Mouse (Mus musculus): Measurements from ENCODE around the gene Trp53i11. TPM values are rescaled to one million over a fixed set of nuclear protein-coding genes. Genes with fewer than 3 reads are reported as not detected.

Trp53i11 gene
- polyA plus RNA-seq, 1 experiment from 2014 or later: 23.6 TPM

DNA sequence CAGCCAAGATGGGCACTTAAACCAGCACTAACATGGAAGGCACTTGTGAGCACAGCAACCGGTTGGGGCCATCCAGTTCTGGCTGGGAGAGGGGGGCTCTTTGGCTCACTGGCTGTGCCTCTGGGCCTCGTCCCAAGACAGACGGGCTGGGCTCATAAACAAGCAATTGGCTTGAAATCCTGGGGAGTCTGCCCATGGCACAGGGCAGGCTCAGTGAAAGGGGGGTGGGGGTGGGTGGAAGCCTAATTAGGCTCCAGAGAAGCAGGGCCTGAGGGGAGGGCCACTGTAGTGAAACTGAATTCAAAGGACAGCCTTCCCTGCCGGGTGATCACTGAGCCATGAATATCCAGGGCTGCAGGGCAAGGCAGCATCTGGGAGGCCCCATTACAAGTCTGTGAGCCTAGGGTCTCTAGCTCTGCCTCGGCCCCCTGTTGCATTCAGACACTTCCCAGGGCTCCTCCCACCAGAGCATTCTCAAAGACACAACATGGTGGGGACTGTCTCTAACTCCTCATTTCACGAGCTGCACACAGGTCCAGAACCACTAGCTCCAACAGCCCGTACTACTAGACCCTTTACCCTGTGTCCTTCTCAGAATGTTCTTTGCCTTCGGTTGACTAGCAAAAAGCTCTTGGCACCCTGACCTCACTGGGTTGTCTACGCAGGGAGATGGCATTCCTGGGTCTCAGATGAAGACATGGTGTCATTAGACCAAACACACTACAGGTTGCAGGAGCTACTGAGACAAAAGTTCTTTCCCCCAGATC, 40.5 kb downstream of the Trp53i11 start:
- 54% methylated on average over 9 of the region's 9 CpGs for WGBS (ENCODE audit: insufficient replicate concordance)
- Histone ChIP-seq H3K36me3 (ENCODE audit: control insufficient read depth, insufficient read depth, low read length) (no peaks in the 10 kb centered on the region), H3K4me1 (ENCODE audit: control insufficient read depth, insufficient read depth, low read length) (peaks cover 28% of the 10 kb centered on the region), H3K27me3 (ENCODE audit: control insufficient read depth, insufficient read depth, low read length) (no peaks in the 10 kb centered on the region), H3K9ac (ENCODE audit: low read depth, low read length) (0 out of 2 replicates have a peak overlapping the region, but pooled peaks have one; percentile 4), H3K4me2 (no peak overlapping the region), H3K9me3 (replicated peaks; ENCODE audit: control insufficient read depth, low read length) (no peaks in the 10 kb centered on the region), H3K27ac (ENCODE audit: low read depth, low read length) (no peak overlapping the region), H3K4me3 (ENCODE audit: low read depth, low read length) (no peak overlapping the region)
- no peak for ATAC-seq (replicated peaks; ENCODE audit: insufficient number of reproducible peaks, low FRiP score, low TSS enrichment)

DNA sequence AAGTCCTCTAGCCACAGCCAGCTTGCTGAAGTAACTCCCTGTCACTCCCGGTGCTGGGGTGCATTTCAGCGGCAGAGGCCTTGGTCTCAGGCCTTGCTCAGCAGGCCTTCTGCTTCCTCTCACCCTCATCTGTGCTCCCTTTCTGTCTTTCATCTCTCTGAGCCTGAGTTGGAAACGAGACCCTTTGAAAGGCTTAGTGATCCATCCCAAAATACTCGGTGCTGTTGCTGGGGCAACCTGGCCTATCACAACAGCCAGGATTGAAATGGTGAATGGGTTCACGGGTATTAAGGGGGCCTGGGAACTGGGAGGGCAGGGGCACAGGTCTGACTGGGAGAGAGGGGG, 41.1 kb downstream of the Trp53i11 start:
- Histone ChIP-seq H3K36me3 (ENCODE audit: control insufficient read depth, insufficient read depth, low read length) (no peaks in the 10 kb centered on the region), H3K4me2 (no peak overlapping the region), H3K4me1 (ENCODE audit: control insufficient read depth, insufficient read depth, low read length) (peaks cover 28% of the 10 kb centered on the region), H3K9me3 (replicated peaks; ENCODE audit: control insufficient read depth, low read length) (no peaks in the 10 kb centered on the region), H3K4me3 (ENCODE audit: low read depth, low read length) (no peak overlapping the region), H3K9ac (ENCODE audit: low read depth, low read length) (no peak overlapping the region), H3K27ac (ENCODE audit: low read depth, low read length) (no peak overlapping the region), H3K27me3 (ENCODE audit: control insufficient read depth, insufficient read depth, low read length) (no peaks in the 10 kb centered on the region)
- ATAC-seq (replicated peaks; ENCODE audit: insufficient number of reproducible peaks, low FRiP score, low TSS enrichment): no peak
- 12% methylated on average over 5 of the region's 5 CpGs for WGBS (ENCODE audit: insufficient replicate concordance)

DNA sequence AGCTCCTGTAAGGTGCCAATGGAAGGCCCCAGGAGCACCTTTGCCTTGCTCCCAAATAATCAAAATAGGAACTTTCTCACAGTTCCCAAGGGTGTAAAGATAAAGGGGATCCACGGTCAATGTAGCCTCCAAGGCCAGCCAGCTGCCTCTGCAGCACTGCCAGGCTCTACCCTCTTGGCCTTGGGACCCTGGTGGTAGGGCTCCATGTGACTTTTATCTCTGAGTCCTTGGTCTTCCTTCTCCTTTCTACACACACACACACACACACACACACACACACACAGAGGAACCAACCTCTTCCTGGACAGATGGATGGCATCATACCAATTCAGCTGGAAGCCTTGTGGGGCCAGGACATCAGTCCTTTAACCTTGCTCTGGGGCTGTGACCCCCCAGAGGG, 44.8 kb downstream of the Trp53i11 start:
- H3K9ac ChIP-seq (ENCODE audit: low read depth, low read length): no peak overlapping the region
- no peaks in the 10 kb centered on the region for H3K27me3 ChIP-seq (ENCODE audit: control insufficient read depth, insufficient read depth, low read length)
- no peak for ATAC-seq (replicated peaks; ENCODE audit: insufficient number of reproducible peaks, low FRiP score, low TSS enrichment)
- H3K4me3 ChIP-seq (ENCODE audit: low read depth, low read length): no peak overlapping the region
- no peaks in the 10 kb centered on the region for H3K36me3 ChIP-seq (ENCODE audit: control insufficient read depth, insufficient read depth, low read length)
- H3K27ac ChIP-seq (ENCODE audit: low read depth, low read length): no peak overlapping the region
- no peaks in the 10 kb centered on the region for H3K9me3 ChIP-seq (replicated peaks; ENCODE audit: control insufficient read depth, low read length)
- H3K4me2 ChIP-seq: no peak overlapping the region
- peaks cover 30% of the 10 kb centered on the region for H3K4me1 ChIP-seq (ENCODE audit: control insufficient read depth, insufficient read depth, low read length)
- 43% methylated on average over 1 of the region's 1 CpGs for WGBS (ENCODE audit: insufficient replicate concordance)

DNA sequence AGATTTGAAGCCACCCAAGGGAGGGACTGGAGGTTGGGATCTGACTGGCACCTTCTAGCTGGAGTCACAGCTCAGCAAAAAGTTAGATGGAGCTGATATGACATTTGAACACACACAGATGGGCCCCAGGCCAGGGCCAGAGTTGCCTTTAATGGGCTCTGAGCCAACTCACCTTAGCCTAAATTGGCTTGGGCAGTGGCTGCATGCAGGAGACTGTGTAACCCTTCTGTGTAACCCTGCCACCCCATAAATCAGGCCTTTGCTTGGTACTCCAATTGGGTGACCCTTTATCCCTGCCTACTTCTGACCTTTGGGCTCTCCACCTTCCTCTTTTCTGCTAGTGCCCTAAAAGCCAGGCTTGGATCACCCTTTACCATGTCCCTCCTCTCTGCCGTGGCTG, 49.7 kb downstream of the Trp53i11 start:
- no peak overlapping the region for H3K4me2 ChIP-seq
- H3K27ac ChIP-seq (ENCODE audit: low read depth, low read length): no peak overlapping the region
- H3K9ac ChIP-seq (ENCODE audit: low read depth, low read length): 0 out of 2 replicates have a peak overlapping the region, but pooled peaks have one; percentile 18
- peaks cover 33% of the 10 kb centered on the region for H3K4me1 ChIP-seq (ENCODE audit: control insufficient read depth, insufficient read depth, low read length)
- 0 out of 2 replicates have a peak, but pooled peaks have one; percentile 2 for ATAC-seq (replicated peaks; ENCODE audit: insufficient number of reproducible peaks, low FRiP score, low TSS enrichment)
- no peaks in the 10 kb centered on the region for H3K27me3 ChIP-seq (ENCODE audit: control insufficient read depth, insufficient read depth, low read length)
- 59% methylated on average over 1 of the region's 1 CpGs for WGBS (ENCODE audit: insufficient replicate concordance)
- H3K36me3 ChIP-seq (ENCODE audit: control insufficient read depth, insufficient read depth, low read length): no peaks in the 10 kb centered on the region
- H3K4me3 ChIP-seq (ENCODE audit: low read depth, low read length): no peak overlapping the region
- H3K9me3 ChIP-seq (replicated peaks; ENCODE audit: control insufficient read depth, low read length): no peaks in the 10 kb centered on the region

DNA sequence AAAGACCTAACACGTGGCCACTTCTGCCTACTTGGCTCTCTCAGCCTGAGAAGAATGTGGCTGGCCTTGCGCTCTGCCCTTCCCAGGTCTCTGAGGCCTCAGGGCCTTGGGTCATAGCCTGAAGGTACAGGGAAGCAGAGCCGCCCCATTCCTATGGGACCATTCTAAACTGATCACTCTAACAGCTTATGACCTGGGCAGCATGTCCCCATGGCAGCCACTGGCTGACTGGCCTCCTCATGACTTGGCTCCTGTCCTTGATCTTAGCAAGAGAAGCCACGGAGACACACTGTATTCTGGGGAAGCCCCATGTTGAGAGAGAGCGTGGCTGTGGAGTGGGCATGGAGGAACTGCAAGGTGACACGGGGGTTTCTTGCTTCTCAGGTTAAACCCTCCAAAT, 51.5 kb downstream of the Trp53i11 start:
- no peak overlapping the region for H3K4me3 ChIP-seq (ENCODE audit: low read depth, low read length)
- H3K27ac ChIP-seq (ENCODE audit: low read depth, low read length): no peak overlapping the region
- no peaks in the 10 kb centered on the region for H3K9me3 ChIP-seq (replicated peaks; ENCODE audit: control insufficient read depth, low read length)
- H3K4me2 ChIP-seq: no peak overlapping the region
- H3K4me1 ChIP-seq (ENCODE audit: control insufficient read depth, insufficient read depth, low read length): peaks cover 33% of the 10 kb centered on the region
- no peaks in the 10 kb centered on the region for H3K27me3 ChIP-seq (ENCODE audit: control insufficient read depth, insufficient read depth, low read length)
- WGBS (ENCODE audit: insufficient replicate concordance): 73% methylated on average over 6 of the region's 6 CpGs
- no peaks in the 10 kb centered on the region for H3K36me3 ChIP-seq (ENCODE audit: control insufficient read depth, insufficient read depth, low read length)
- H3K9ac ChIP-seq (ENCODE audit: low read depth, low read length): no peak overlapping the region
- ATAC-seq (replicated peaks; ENCODE audit: insufficient number of reproducible peaks, low FRiP score, low TSS enrichment): no peak

DNA sequence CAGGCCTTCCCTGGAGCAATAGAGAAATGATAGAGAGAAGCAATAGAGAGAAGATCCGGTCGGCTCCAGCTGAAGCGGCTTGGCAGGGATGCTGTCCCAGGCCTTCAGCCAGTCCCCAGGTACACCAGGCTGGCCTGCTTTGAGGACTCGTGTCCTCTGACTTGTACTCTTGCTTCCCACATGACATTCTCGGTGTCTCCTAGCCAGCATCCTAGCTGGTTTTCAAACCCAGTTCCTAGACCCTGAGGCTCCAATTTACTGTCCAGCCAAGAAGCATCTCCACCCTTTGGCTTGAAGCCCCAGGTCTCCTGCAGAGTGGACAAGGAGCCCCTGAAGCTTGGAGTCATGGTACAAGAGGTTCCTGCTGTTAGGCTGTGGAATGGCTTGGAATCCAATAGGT, 54.8 kb downstream of the Trp53i11 start:
- Histone ChIP-seq H3K4me2 (no peak overlapping the region), H3K27ac (ENCODE audit: low read depth, low read length) (no peak overlapping the region), H3K9ac (ENCODE audit: low read depth, low read length) (no peak overlapping the region), H3K36me3 (ENCODE audit: control insufficient read depth, insufficient read depth, low read length) (no peaks in the 10 kb centered on the region), H3K4me1 (ENCODE audit: control insufficient read depth, insufficient read depth, low read length) (peaks cover 25% of the 10 kb centered on the region), H3K9me3 (replicated peaks; ENCODE audit: control insufficient read depth, low read length) (no peaks in the 10 kb centered on the region), H3K4me3 (ENCODE audit: low read depth, low read length) (no peak overlapping the region), H3K27me3 (ENCODE audit: control insufficient read depth, insufficient read depth, low read length) (no peaks in the 10 kb centered on the region)
- ATAC-seq (replicated peaks; ENCODE audit: insufficient number of reproducible peaks, low FRiP score, low TSS enrichment): no peak
- 89% methylated on average over 5 of the region's 5 CpGs for WGBS (ENCODE audit: insufficient replicate concordance)

DNA sequence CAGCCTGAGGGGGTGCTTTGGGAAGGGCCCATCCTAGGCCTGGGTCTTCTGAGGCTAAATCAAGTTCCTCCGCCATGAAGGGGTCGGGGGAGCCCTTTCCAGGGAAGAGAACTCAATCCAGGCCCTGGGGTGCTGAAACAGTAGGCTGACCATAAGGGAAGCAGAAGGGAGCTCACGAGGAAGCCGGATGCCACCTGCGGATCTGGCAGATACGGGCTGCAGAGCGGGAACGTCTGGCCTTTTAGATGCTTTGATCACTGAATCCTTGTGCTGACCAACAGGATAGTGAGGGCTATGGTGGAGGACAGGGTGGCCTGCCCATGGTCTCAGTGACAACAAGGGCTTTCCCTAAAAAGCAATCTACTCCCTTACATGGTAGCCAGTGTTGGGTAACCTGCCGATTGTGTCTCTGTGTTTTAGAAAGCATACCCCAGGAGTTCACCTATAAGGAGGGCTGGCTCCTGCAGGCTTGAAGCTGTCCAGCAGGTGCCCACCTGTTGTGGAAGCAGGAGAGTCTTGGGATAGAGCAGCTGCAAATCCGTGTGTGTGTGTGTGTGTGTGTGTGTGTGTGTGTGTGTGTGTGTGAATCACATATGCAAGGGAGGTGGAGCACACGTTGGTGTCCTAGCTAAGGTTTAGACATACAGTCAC, 56.2 kb downstream of the Trp53i11 start:
- Histone ChIP-seq H3K36me3 (ENCODE audit: control insufficient read depth, insufficient read depth, low read length) (no peaks in the 10 kb centered on the region), H3K9ac (ENCODE audit: low read depth, low read length) (no peak overlapping the region), H3K27me3 (ENCODE audit: control insufficient read depth, insufficient read depth, low read length) (no peaks in the 10 kb centered on the region), H3K27ac (ENCODE audit: low read depth, low read length) (no peak overlapping the region), H3K4me2 (no peak overlapping the region), H3K9me3 (replicated peaks; ENCODE audit: control insufficient read depth, low read length) (no peaks in the 10 kb centered on the region), H3K4me3 (ENCODE audit: low read depth, low read length) (no peak overlapping the region), H3K4me1 (ENCODE audit: control insufficient read depth, insufficient read depth, low read length) (peaks cover 11% of the 10 kb centered on the region)
- WGBS (ENCODE audit: insufficient replicate concordance): 73% methylated on average over 11 of the region's 11 CpGs
- no peak for ATAC-seq (replicated peaks; ENCODE audit: insufficient number of reproducible peaks, low FRiP score, low TSS enrichment)

DNA sequence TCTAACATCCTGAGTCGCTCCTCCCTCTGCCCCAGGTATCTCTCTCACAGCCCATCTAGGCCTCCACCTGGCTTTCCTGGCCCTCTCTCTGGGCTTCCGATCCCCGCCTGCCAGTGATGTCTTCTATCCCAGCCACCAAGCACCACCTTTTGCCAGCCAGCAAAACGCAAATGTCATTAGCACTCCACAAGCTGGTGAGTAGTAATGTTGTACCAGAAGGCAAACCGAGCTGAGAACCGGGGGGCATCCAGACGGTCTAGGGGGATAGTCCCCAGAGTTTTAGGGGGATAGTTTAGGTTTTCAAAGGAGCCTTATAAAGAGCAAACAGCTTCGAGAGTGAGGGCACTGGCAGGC, 56.7 kb downstream of the Trp53i11 start:
- Histone ChIP-seq H3K4me1 (ENCODE audit: control insufficient read depth, insufficient read depth, low read length) (peaks cover 6% of the 10 kb centered on the region), H3K27ac (ENCODE audit: low read depth, low read length) (no peak overlapping the region), H3K36me3 (ENCODE audit: control insufficient read depth, insufficient read depth, low read length) (no peaks in the 10 kb centered on the region), H3K4me3 (ENCODE audit: low read depth, low read length) (no peak overlapping the region), H3K4me2 (no peak overlapping the region), H3K9ac (ENCODE audit: low read depth, low read length) (no peak overlapping the region), H3K27me3 (ENCODE audit: control insufficient read depth, insufficient read depth, low read length) (no peaks in the 10 kb centered on the region), H3K9me3 (replicated peaks; ENCODE audit: control insufficient read depth, low read length) (no peaks in the 10 kb centered on the region)
- 72% methylated on average over 8 of the region's 8 CpGs for WGBS (ENCODE audit: insufficient replicate concordance)
- ATAC-seq (replicated peaks; ENCODE audit: insufficient number of reproducible peaks, low FRiP score, low TSS enrichment): no peak

DNA sequence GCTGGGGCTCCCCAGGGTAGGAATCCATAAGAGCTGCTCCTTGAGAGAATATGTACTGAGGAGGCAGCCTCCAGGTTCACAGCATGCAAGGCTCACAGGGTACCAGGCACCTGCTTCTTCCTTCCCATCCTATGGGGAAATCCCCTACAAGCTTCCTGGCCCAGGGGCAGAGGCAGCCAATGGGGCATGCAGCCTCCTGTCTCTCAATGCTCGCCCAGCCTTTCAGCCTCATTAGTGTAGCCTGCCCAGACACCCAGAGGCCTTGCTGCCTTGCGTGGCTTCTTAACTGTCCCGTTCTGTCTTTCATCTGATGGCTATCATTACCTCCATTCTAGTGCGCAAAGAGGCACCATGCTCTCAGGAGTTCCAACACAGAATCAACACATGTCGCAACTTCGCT, 61.7 kb downstream of the Trp53i11 start:
- no peak overlapping the region for H3K27ac ChIP-seq (ENCODE audit: low read depth, low read length)
- H3K36me3 ChIP-seq (ENCODE audit: control insufficient read depth, insufficient read depth, low read length): no peaks in the 10 kb centered on the region
- no peaks in the 10 kb centered on the region for H3K9me3 ChIP-seq (replicated peaks; ENCODE audit: control insufficient read depth, low read length)
- H3K9ac ChIP-seq (ENCODE audit: low read depth, low read length): no peak overlapping the region
- peaks cover 9% of the 10 kb centered on the region for H3K4me1 ChIP-seq (ENCODE audit: control insufficient read depth, insufficient read depth, low read length)
- no peak for ATAC-seq (replicated peaks; ENCODE audit: insufficient number of reproducible peaks, low FRiP score, low TSS enrichment)
- H3K4me3 ChIP-seq (ENCODE audit: low read depth, low read length): no peak overlapping the region
- H3K4me2 ChIP-seq: no peak overlapping the region
- 73% methylated on average over 6 of the region's 6 CpGs for whole genome bisulfite sequencing (ENCODE audit: insufficient replicate concordance)
- H3K27me3 ChIP-seq (ENCODE audit: control insufficient read depth, insufficient read depth, low read length): no peaks in the 10 kb centered on the region

Measured in heart, embryonic 11.5 days (tissue).